Mouse (Mus musculus): ENCODE results near the gene Thap2. TPM values are rescaled to one million over a fixed set of nuclear protein-coding genes. Genes with fewer than 3 reads are reported as not detected.

Thap2 gene
- polyA plus RNA-seq, 1 experiment = 13.2 TPM

- Histone ChIP-seq H3K27ac (ENCODE audit: insufficient read depth, low read length) (no peak overlapping the region), H3K4me3 (ENCODE audit: insufficient read depth, low read length) (no peak overlapping the region), H3K4me1 (ENCODE audit: control insufficient read depth, insufficient read depth, low read length) (peaks cover 2% of the 10 kb centered on the region)
- TF ChIP-seq POLR2A (IDR thresholded peaks at IDR 0.05; ENCODE audit: extremely low read depth, insufficient read depth, low read length) (no peak), CTCF (IDR thresholded peaks at IDR 0.05; ENCODE audit: extremely low read depth, insufficient read depth, low read length) (no peak)
Observed at GRCm38 (mm10) chr10:115358216-115358919, 25.9 kb downstream of the Thap2 start.

GRCm38 (mm10) chr10:115356106-115356505 is 28.1 kb downstream of the Thap2 start:
- peaks cover 1% of the 10 kb centered on the region for H3K4me1 ChIP-seq (ENCODE audit: control insufficient read depth, insufficient read depth, low read length)
- no peak overlapping the region for H3K27ac ChIP-seq (ENCODE audit: insufficient read depth, low read length)
- TF ChIP-seq CTCF (IDR thresholded peaks at IDR 0.05; ENCODE audit: extremely low read depth, insufficient read depth, low read length) = no peak
- no peak for TF ChIP-seq POLR2A (IDR thresholded peaks at IDR 0.05; ENCODE audit: extremely low read depth, insufficient read depth, low read length)
- no peak overlapping the region for H3K4me3 ChIP-seq (ENCODE audit: insufficient read depth, low read length)

GRCm38 (mm10) chr10:115355016-115355415 is 29.2 kb downstream of the Thap2 start:
- TF ChIP-seq CTCF (IDR thresholded peaks at IDR 0.05; ENCODE audit: extremely low read depth, insufficient read depth, low read length) (no peak), POLR2A (IDR thresholded peaks at IDR 0.05; ENCODE audit: extremely low read depth, insufficient read depth, low read length) (no peak)
- Histone ChIP-seq H3K4me1 (ENCODE audit: control insufficient read depth, insufficient read depth, low read length) (no peaks in the 10 kb centered on the region), H3K4me3 (ENCODE audit: insufficient read depth, low read length) (no peak overlapping the region), H3K27ac (ENCODE audit: insufficient read depth, low read length) (no peak overlapping the region)

GRCm38 (mm10) chr10:115354553-115354952 is 29.7 kb downstream of the Thap2 start:
- Histone ChIP-seq H3K4me1 (ENCODE audit: control insufficient read depth, insufficient read depth, low read length) (no peaks in the 10 kb centered on the region), H3K27ac (ENCODE audit: insufficient read depth, low read length) (no peak overlapping the region), H3K4me3 (ENCODE audit: insufficient read depth, low read length) (no peak overlapping the region)
- no peak for TF ChIP-seq CTCF (IDR thresholded peaks at IDR 0.05; ENCODE audit: extremely low read depth, insufficient read depth, low read length)
- no peak for TF ChIP-seq POLR2A (IDR thresholded peaks at IDR 0.05; ENCODE audit: extremely low read depth, insufficient read depth, low read length)

- Histone ChIP-seq H3K4me1 (ENCODE audit: control insufficient read depth, insufficient read depth, low read length) (no peaks in the 10 kb centered on the region; the same call in 1 of the 2 replicates), H3K4me3 (ENCODE audit: insufficient read depth, low read length) (no peak overlapping the region), H3K27ac (ENCODE audit: insufficient read depth, low read length) (no peak overlapping the region)
- TF ChIP-seq POLR2A (IDR thresholded peaks at IDR 0.05; ENCODE audit: extremely low read depth, insufficient read depth, low read length) (no peak), CTCF (IDR thresholded peaks at IDR 0.05; ENCODE audit: extremely low read depth, insufficient read depth, low read length) (no peak)
Observed at GRCm38 (mm10) chr10:115350810-115351397, 33.3 kb downstream of the Thap2 start.

- no peak overlapping the region for H3K27ac ChIP-seq (ENCODE audit: insufficient read depth, low read length)
- no peaks in the 10 kb centered on the region; the same call in 1 of the 2 replicates for H3K4me1 ChIP-seq (ENCODE audit: control insufficient read depth, insufficient read depth, low read length)
- TF ChIP-seq POLR2A (IDR thresholded peaks at IDR 0.05; ENCODE audit: extremely low read depth, insufficient read depth, low read length) (no peak), CTCF (IDR thresholded peaks at IDR 0.05; ENCODE audit: extremely low read depth, insufficient read depth, low read length) (no peak)
- H3K4me3 ChIP-seq (ENCODE audit: insufficient read depth, low read length) = no peak overlapping the region
Observed at GRCm38 (mm10) chr10:115349509-115349908, 34.7 kb downstream of the Thap2 start.

GRCm38 (mm10) chr10:115349029-115349428 is 35.2 kb downstream of the Thap2 start:
- H3K4me3 ChIP-seq (ENCODE audit: insufficient read depth, low read length) = no peak overlapping the region
- no peak overlapping the region for H3K27ac ChIP-seq (ENCODE audit: insufficient read depth, low read length)
- TF ChIP-seq POLR2A (IDR thresholded peaks at IDR 0.05; ENCODE audit: extremely low read depth, insufficient read depth, low read length) (no peak), CTCF (IDR thresholded peaks at IDR 0.05; ENCODE audit: extremely low read depth, insufficient read depth, low read length) (no peak)
- H3K4me1 ChIP-seq (ENCODE audit: control insufficient read depth, insufficient read depth, low read length) = no peaks in the 10 kb centered on the region; the same call in 1 of the 2 replicates

- Histone ChIP-seq H3K4me1 (ENCODE audit: control insufficient read depth, insufficient read depth, low read length) (no peaks in the 10 kb centered on the region; the same call in 1 of the 2 replicates), H3K4me3 (ENCODE audit: insufficient read depth, low read length) (no peak overlapping the region), H3K27ac (ENCODE audit: insufficient read depth, low read length) (no peak overlapping the region)
- TF ChIP-seq CTCF (IDR thresholded peaks at IDR 0.05; ENCODE audit: extremely low read depth, insufficient read depth, low read length) (no peak), POLR2A (IDR thresholded peaks at IDR 0.05; ENCODE audit: extremely low read depth, insufficient read depth, low read length) (no peak)
Observed at GRCm38 (mm10) chr10:115348131-115348530, 36.1 kb downstream of the Thap2 start.

- no peak for TF ChIP-seq CTCF (IDR thresholded peaks at IDR 0.05; ENCODE audit: extremely low read depth, insufficient read depth, low read length)
- TF ChIP-seq POLR2A (IDR thresholded peaks at IDR 0.05; ENCODE audit: extremely low read depth, insufficient read depth, low read length) = no peak
- H3K4me1 ChIP-seq (ENCODE audit: control insufficient read depth, insufficient read depth, low read length) = no peaks in the 10 kb centered on the region; the same call in 1 of the 2 replicates
Observed at GRCm38 (mm10) chr10:115346444-115346843, 37.8 kb downstream of the Thap2 start.

More at GRCm38 (mm10) chr10:115346444-115346843, 37.8 kb downstream of the Thap2 start:
- H3K27ac ChIP-seq (ENCODE audit: insufficient read depth, low read length) = no peak overlapping the region
- no peak overlapping the region for H3K4me3 ChIP-seq (ENCODE audit: insufficient read depth, low read length)

All from cortical plate, adult 2 months (tissue).